Mouse (Mus musculus) brain, embryonic 14.5 days (tissue): ENCODE data around the gene Tenm4. TPM values are rescaled to one million over a fixed set of nuclear protein-coding genes. Genes with fewer than 3 reads are reported as not detected.

Source experiments
- DNase-seq: peaks from one replicate; pipeline ENCODE4 v3.0.0-alpha.2; 2011; ENCODE audit warnings: low read depth
- CTCF ChIP-seq: fragments of 200-500 bp; IDR thresholded peaks from 2 replicates; pipeline ENCODE4 v1.5.1; 2012; ENCODE audit warnings: inconsistent platforms, mild to moderate bottlenecking, moderate library complexity, borderline replicate concordance; ENCODE audit not compliant: insufficient read depth, insufficient read length; ENCODE audit errors: extremely low read depth
- POLR2A ChIP-seq: fragments of 200-500 bp; IDR thresholded peaks from 2 replicates; pipeline ENCODE4 v1.6.1; 2012; ENCODE audit warnings: mild to moderate bottlenecking, inconsistent platforms, borderline replicate concordance; ENCODE audit not compliant: poor library complexity, insufficient read depth, insufficient read length, severe bottlenecking; ENCODE audit errors: extremely low read depth
- polyA plus RNA-seq: library from polyadenylated mRNA; depleted of rRNA; stranded (reverse); fragments of >200 nt; gene quantifications from 2 replicates; pipeline ENCODE4 v1.2.3, GENCODE M21; 2012

Gene Tenm4
- polyA plus RNA-seq, 1 experiment, result 31.2 TPM

- TF ChIP-seq POLR2A (no peak), CTCF (no peak)
- DNase-seq, result peak; percentile 90
These were observed 480.7 kb downstream of the Tenm4 start for GRCm38 (mm10) chr7:96651626-96652341.

- TF ChIP-seq CTCF, result no peak
- TF ChIP-seq POLR2A, result no peak
- DNase-seq, result no peak
These were observed 481.8 kb downstream of the Tenm4 start for GRCm38 (mm10) chr7:96652844-96653243.

GRCm38 (mm10) chr7:96654206-96654605 is 483.2 kb downstream of the Tenm4 start:
- TF ChIP-seq CTCF, result no peak
- no peak for TF ChIP-seq POLR2A

GRCm38 (mm10) chr7:96655096-96655716 is 484.2 kb downstream of the Tenm4 start:
- DNase-seq, result no peak
- no peak for TF ChIP-seq CTCF
- TF ChIP-seq POLR2A, result no peak

More at GRCm38 (mm10) chr7:96654206-96654605, 483.2 kb downstream of the Tenm4 start:
- no peak for DNase-seq

- TF ChIP-seq POLR2A, result no peak
- no peak for TF ChIP-seq CTCF
- DNase-seq, result peak; percentile 53
These were observed 486.2 kb downstream of the Tenm4 start for GRCm38 (mm10) chr7:96657101-96657830.

- no peak for TF ChIP-seq POLR2A
- no peak for TF ChIP-seq CTCF
- no peak for DNase-seq
These were observed 487.0 kb downstream of the Tenm4 start for GRCm38 (mm10) chr7:96657857-96658580.

- TF ChIP-seq POLR2A (no peak), CTCF (no peak)
- peak; percentile 46 for DNase-seq
These were observed 489.9 kb downstream of the Tenm4 start for GRCm38 (mm10) chr7:96660907-96661306.

- DNase-seq, result peak; percentile 54
- TF ChIP-seq CTCF (no peak), POLR2A (no peak)
These were observed 490.5 kb downstream of the Tenm4 start for GRCm38 (mm10) chr7:96661352-96662169.

GRCm38 (mm10) chr7:96663336-96663735 is 492.3 kb downstream of the Tenm4 start:
- TF ChIP-seq CTCF (no peak), POLR2A (no peak)
- peak; percentile 53 for DNase-seq

- no peak for TF ChIP-seq CTCF
- TF ChIP-seq POLR2A, result no peak
- no peak for DNase-seq
These were observed 495.4 kb downstream of the Tenm4 start for GRCm38 (mm10) chr7:96666366-96666896.
